Mouse (Mus musculus) spleen, adult 2 months (tissue): Measurements from ENCODE around the gene Arih1.

ENCODE experiments used
- CTCF ChIP-seq: fragments of 200-500 bp; IDR thresholded peaks from 2 replicates; pipeline ENCODE4 v1.5.1; 2011; ENCODE audit warnings: mild to moderate bottlenecking, inconsistent platforms; ENCODE audit not compliant: insufficient read depth, insufficient read length, insufficient replicate concordance; ENCODE audit errors: extremely low read depth
- POLR2A ChIP-seq: fragments of 200-500 bp; IDR thresholded peaks from 2 replicates; pipeline ENCODE4 v1.6.1; 2011; ENCODE audit warnings: low read depth, low read length, inconsistent platforms

- no peak for TF ChIP-seq CTCF
- no peak for TF ChIP-seq POLR2A
Measured at GRCm38 (mm10) chr9:59485511-59486075, 825 bp downstream of the Arih1 start.
